Mouse (Mus musculus): ENCODE data around the gene Zfp648.

Gene Zfp648

GRCm38 (mm10) chr1:154220566-154220965 is 19.6 kb downstream of the Zfp648 start:
- DNase-seq (ENCODE audit: low spot score in 2 of 2), result no peak

- DNase-seq (ENCODE audit: low spot score in 2 of 2), result peak; percentile 34
These were observed 22.8 kb downstream of the Zfp648 start for GRCm38 (mm10) chr1:154223807-154224207.

GRCm38 (mm10) chr1:154232594-154232993 is 31.6 kb downstream of the Zfp648 start:
- DNase-seq (ENCODE audit: low spot score in 2 of 2), result no peak

- no peak for DNase-seq (ENCODE audit: low spot score in 2 of 2)
These were observed 32.0 kb downstream of the Zfp648 start for GRCm38 (mm10) chr1:154233033-154233432.

GRCm38 (mm10) chr1:154234814-154235213 is 33.8 kb downstream of the Zfp648 start:
- no peak for DNase-seq (ENCODE audit: low spot score in 2 of 2)

GRCm38 (mm10) chr1:154238876-154239275 is 37.9 kb downstream of the Zfp648 start:
- no peak for DNase-seq (ENCODE audit: low spot score in 2 of 2)

- no peak for DNase-seq (ENCODE audit: low spot score in 2 of 2)
These were observed 50.2 kb downstream of the Zfp648 start for GRCm38 (mm10) chr1:154251186-154251585.

- peak; percentile 52 to 76 for DNase-seq (ENCODE audit: low spot score in 2 of 2)
These were observed 51.8 kb downstream of the Zfp648 start for GRCm38 (mm10) chr1:154252739-154253138.

All from right cerebral cortex, postnatal 36 days (tissue).